Mouse (Mus musculus) stomach, embryonic 14.5 days (tissue): Measurements from ENCODE around the gene Gnptg. TPM values are rescaled to one million over a fixed set of nuclear protein-coding genes. Genes with fewer than 3 reads are reported as not detected.
"Not testable (repeated sequence)": the region's sequence is repeated elsewhere in the genome, so short reads cannot be mapped to it uniquely, and the experiment has no call there.

Experiments used
- ATAC-seq: fragments of 200-750 bp; cut with Nextera tagmentation; 2 replicates; pipeline ENCODE4 v1.8.0; 2017; ENCODE audit warnings: low read depth, moderate TSS enrichment; ENCODE audit not compliant: insufficient number of reproducible peaks, insufficient read depth, low FRiP score
- H3K27ac ChIP-seq: fragments of 300-500 bp; sonication (generic); 2 replicates; pipeline ENCODE4 v1.5.1; 2014; ENCODE audit warnings: mild to moderate bottlenecking, low read length, moderate library complexity, mixed read lengths
- H3K27me3 ChIP-seq: fragments of 300-500 bp; sonication (generic); 2 replicates; pipeline ENCODE4 v1.6.1; 2014; ENCODE audit warnings: low read length, control low read depth, mixed read lengths; ENCODE audit not compliant: control insufficient read depth, insufficient read depth
- H3K36me3 ChIP-seq: fragments of 300-500 bp; sonication (generic); 2 replicates; pipeline ENCODE4 v1.6.1; 2014; ENCODE audit warnings: mild to moderate bottlenecking, control low read depth, low read length, moderate library complexity, mixed read lengths; ENCODE audit not compliant: control insufficient read depth, insufficient read depth
- H3K4me1 ChIP-seq: fragments of 300-500 bp; sonication (generic); 2 replicates; pipeline ENCODE4 v1.6.1; 2014; ENCODE audit warnings: low read length, control low read depth, mixed read lengths; ENCODE audit not compliant: control insufficient read depth, insufficient read depth
- H3K4me2 ChIP-seq: fragments of 300-500 bp; sonication (generic); replicated peaks from 2 replicates; pipeline ENCODE4 v1.6.1; 2014; ENCODE audit warnings: low read depth, low read length, control low read depth
- H3K4me3 ChIP-seq: fragments of 300-500 bp; sonication (generic); 2 replicates; pipeline ENCODE4 v1.5.1; 2014; ENCODE audit warnings: low read depth, low read length, control low read depth
- H3K9ac ChIP-seq: fragments of 300-500 bp; sonication (generic); replicated peaks from 2 replicates; pipeline ENCODE4 v1.6.1; 2014; ENCODE audit warnings: low read depth, mild to moderate bottlenecking, control low read depth, low read length, moderate library complexity, mixed read lengths
- H3K9me3 ChIP-seq: fragments of 300-500 bp; sonication (generic); 2 replicates; pipeline ENCODE4 v1.6.1; 2016; ENCODE audit warnings: low read depth, low read length, control low read depth; ENCODE audit not compliant: control insufficient read depth
- WGBS: fragments of 180-500 bp; shearing (Covaris S2); extraction: QIAGEN DNeasy Blood & Tissue Kit; methylation state at CpG from one replicate; pipeline ENCODE4 v1.1.7; 2014; 5-methylcytosine and 5-hydroxymethylcytosine counted together
- polyA plus RNA-seq: library from polyadenylated mRNA; unstranded; fragments of >200 nt; fragmentation: Nextera tagmentation; extraction: Ambion mirVana; gene quantifications from 2 replicates; pipeline ENCODE4 v1.2.1, GENCODE M21; 2014

Gnptg gene
- polyA plus RNA-seq, 1 experiment from 2014 or later: 44.3 TPM

DNA sequence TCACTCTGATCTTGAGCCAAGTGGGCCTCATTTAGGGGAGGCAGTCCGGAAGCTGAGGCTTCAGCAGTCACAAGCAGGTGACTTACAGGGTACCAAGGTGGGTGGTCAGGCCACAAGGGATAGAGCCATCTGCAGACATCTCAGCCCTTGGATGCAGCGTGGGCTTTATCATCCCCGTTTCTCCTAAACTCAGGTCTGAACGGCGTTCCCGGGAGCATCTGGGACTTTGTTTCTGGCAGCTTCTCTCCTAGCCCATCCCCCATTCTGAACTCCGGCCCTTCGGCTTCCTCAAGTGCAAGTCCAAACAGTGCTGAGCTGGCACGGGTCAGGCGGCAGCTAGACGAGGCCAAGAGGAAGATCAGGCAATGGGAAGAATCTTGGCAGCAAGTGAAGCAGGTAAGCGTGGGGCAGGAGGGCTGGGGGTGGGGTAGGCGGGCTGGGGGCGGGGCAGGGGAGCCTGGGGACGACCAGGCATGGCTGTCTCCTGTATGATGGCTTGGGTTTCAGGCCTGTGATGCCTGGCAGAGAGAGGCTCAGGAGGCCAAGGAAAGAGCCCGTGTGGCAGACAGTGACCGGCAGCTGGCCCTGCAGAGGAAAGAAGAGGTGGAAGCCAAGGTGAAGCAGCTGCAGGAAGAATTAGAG, 9.8 kb downstream of the Gnptg start:
- not testable (repeated sequence) for H3K27ac ChIP-seq, H3K4me2 ChIP-seq, H3K27me3 ChIP-seq, H3K9ac ChIP-seq, H3K36me3 ChIP-seq, ATAC-seq, H3K4me1 ChIP-seq, H3K9me3 ChIP-seq, H3K4me3 ChIP-seq
- WGBS: 73% methylated on average over 13 of the region's 17 CpGs

GRCm38 (mm10) chr17:25227991-25228390, 11.9 kb downstream of the Gnptg start:
- Histone ChIP-seq H3K9ac (no peak overlapping the region), H3K9me3 (no peaks in the 10 kb centered on the region), H3K4me3 (no peak overlapping the region), H3K27ac (no peak overlapping the region), H3K4me2 (no peak overlapping the region), H3K4me1 (no peaks in the 10 kb centered on the region), H3K27me3 (no peaks in the 10 kb centered on the region), H3K36me3 (peaks cover 3% of the 10 kb centered on the region; the same call in 1 of the 2 replicates)
- ATAC-seq: no peak
- 83% methylated on average over 5 of the region's 5 CpGs for WGBS

DNA sequence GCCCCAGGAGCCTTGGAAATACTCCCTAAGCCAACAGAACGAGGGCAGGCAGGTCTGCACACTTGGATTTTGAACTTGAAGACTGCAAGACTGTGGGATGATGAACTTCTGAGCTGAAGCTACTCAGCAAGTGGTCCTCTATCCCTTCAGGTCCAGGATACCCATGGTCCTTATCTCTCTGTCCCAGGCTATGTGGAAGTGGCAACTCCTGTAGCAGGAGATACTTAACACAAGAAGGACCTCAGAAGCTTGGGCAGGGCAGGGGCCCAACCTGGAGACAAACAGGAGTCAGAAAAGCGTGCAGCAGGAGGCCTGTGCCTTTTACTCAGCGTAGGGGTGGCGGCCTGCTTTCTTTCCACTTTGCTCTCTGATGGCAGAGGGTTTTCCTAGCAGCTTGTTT, 14.3 kb downstream of the Gnptg start:
- no peaks in the 10 kb centered on the region for H3K27me3 ChIP-seq
- H3K36me3 ChIP-seq: peaks cover 3% of the 10 kb centered on the region; the same call in 1 of the 2 replicates
- no peak overlapping the region for H3K9ac ChIP-seq
- H3K4me3 ChIP-seq: no peak overlapping the region
- WGBS: 85% methylated on average over 4 of the region's 4 CpGs
- no peaks in the 10 kb centered on the region for H3K9me3 ChIP-seq
- peaks cover 4% of the 10 kb centered on the region; the same call in 1 of the 2 replicates for H3K4me1 ChIP-seq
- no peak for ATAC-seq
- H3K4me2 ChIP-seq: no peak overlapping the region
- no peak overlapping the region for H3K27ac ChIP-seq

GRCm38 (mm10) chr17:25224586-25225222, 15.2 kb downstream of the Gnptg start:
- Histone ChIP-seq H3K4me1 (peaks cover 4% of the 10 kb centered on the region; the same call in 1 of the 2 replicates), H3K27ac (no peak overlapping the region), H3K36me3 (peaks cover 3% of the 10 kb centered on the region; the same call in 1 of the 2 replicates), H3K9me3 (no peaks in the 10 kb centered on the region), H3K27me3 (no peaks in the 10 kb centered on the region), H3K4me3 (no peak overlapping the region), H3K4me2 (no peak overlapping the region), H3K9ac (no peak overlapping the region)
- no peak for ATAC-seq
- 84% methylated on average over 7 of the region's 7 CpGs for WGBS

DNA sequence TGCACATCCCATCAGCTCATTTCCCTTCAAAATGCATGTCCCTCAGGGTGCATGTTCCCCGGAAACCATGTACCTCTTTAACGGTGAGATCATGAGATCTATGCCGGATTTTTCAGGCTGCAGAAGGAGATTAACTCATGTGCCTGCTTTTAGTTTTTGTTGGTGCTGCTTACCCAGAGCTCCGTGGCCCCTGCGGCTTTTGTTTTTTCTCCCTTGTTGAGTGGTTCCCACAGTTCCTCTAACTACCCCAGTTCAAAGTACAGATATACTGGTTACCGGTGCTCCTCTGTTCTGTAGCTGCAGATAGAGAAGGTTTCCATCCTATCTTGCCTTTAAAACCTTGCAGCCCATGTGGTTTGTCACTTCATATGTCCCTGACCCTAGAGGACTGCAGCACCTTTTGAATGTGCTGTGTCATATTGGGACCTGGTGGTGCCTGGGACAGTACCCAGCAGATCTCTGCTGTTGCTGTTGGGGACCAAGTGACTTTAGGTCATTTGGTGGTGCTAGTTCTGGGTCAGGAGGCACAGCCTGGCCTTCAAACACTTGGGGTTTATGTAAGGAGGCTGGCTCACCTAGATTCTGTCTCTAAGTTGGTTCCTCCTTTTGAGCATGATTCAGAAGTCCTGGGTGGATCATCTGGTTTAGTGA, 16.8 kb downstream of the Gnptg start:
- Histone ChIP-seq H3K27me3 (no peaks in the 10 kb centered on the region), H3K4me1 (peaks cover 4% of the 10 kb centered on the region; the same call in 1 of the 2 replicates), H3K36me3 (peaks cover 6% of the 10 kb centered on the region), H3K27ac (no peak overlapping the region), H3K9me3 (no peaks in the 10 kb centered on the region), H3K9ac (no peak overlapping the region), H3K4me3 (no peak overlapping the region), H3K4me2 (peak overlapping the region; percentile 24; the same call in 1 of the 2 replicates)
- 50% methylated on average over 6 of the region's 6 CpGs for WGBS
- no peak for ATAC-seq

DNA sequence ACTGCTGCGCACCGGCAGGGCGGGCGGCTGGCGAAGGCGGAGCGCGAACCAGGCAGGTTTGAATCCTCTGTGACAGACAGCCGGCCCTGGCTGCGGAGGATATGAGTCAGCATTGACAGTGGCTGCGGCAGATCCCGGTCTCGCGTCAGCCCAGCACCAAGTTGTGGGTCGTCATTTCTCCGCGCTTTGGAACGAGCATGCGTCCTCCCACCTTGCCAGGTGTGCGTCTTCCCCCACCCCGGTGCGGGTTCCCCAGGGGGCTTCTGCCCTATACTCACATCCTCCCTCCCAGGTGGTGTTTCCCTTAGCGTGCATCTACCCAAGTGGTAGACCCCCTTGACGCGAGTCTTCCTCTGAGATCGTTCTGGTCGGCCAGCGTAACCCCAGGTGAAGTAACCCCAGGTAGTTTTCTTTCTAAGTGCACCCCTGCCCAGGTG, 17.4 kb downstream of the Gnptg start:
- 15% methylated on average over 14 of the region's 28 CpGs for WGBS
- not testable (repeated sequence) for H3K9me3 ChIP-seq, H3K36me3 ChIP-seq, H3K4me1 ChIP-seq, H3K27ac ChIP-seq, H3K9ac ChIP-seq, H3K4me3 ChIP-seq, H3K27me3 ChIP-seq
- peak; percentile 85 for ATAC-seq
- peak overlapping the region; percentile 61 for H3K4me2 ChIP-seq

- H3K27me3 ChIP-seq: no peaks in the 10 kb centered on the region
- peak overlapping the region; percentile 35 for H3K4me3 ChIP-seq
- H3K9me3 ChIP-seq: no peaks in the 10 kb centered on the region
- no peak overlapping the region for H3K9ac ChIP-seq
- H3K4me2 ChIP-seq: peak overlapping the region; percentile 61
- H3K4me1 ChIP-seq: peaks cover 4% of the 10 kb centered on the region; the same call in 1 of the 2 replicates
- H3K36me3 ChIP-seq: peaks cover 10% of the 10 kb centered on the region
- WGBS: 2% methylated on average over 19 of the region's 30 CpGs
- ATAC-seq: peak; percentile 83
- no peak overlapping the region; the same call in 1 of the 2 replicates for H3K27ac ChIP-seq
These were observed 18.0 kb downstream of the Gnptg start for GRCm38 (mm10) chr17:25221821-25222503.

DNA sequence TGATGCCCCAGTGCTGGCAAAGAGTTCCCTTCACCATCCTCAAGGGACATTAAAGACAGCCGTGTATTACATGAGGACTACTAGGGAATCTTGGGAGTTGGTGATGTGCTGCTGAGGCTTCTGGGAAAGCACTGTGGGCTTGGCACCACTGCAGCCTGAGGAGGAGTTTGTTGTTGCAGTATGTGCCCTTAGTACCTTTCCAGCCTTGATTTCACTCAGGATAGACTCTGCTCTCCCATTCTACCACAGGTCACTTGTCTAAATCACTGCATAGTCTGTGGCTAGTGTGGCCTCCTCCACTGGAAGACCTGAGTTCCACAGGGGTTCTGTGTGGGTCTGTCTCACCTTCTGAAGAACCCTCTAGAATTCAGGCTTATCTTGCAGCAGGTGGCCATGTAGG, 19.2 kb downstream of the Gnptg start:
- no peak overlapping the region for H3K4me3 ChIP-seq
- 95% methylated on average over 1 of the region's 1 CpGs for WGBS

More for the DNA sequence above, 19.2 kb downstream of the Gnptg start:
- Histone ChIP-seq H3K9me3 (no peaks in the 10 kb centered on the region), H3K27ac (no peak overlapping the region), H3K27me3 (no peaks in the 10 kb centered on the region), H3K4me1 (peaks cover 4% of the 10 kb centered on the region; the same call in 1 of the 2 replicates), H3K4me2 (no peak overlapping the region), H3K9ac (no peak overlapping the region), H3K36me3 (peaks cover 15% of the 10 kb centered on the region)
- ATAC-seq: no peak
